Mouse (Mus musculus) limb, embryonic 10.5 days (tissue): Measurements from ENCODE around the gene D130043K22Rik. TPM values are rescaled to one million over a fixed set of nuclear protein-coding genes. Genes with fewer than 3 reads are reported as not detected.
"Not testable (repeated sequence)": the region's sequence is repeated elsewhere in the genome, so short reads cannot be mapped to it uniquely, and the experiment has no call there.

Experiments
- DNase-seq: peaks from one replicate; pipeline ENCODE4 v3.0.0-alpha.2; 2017; ENCODE audit warnings: low spot score
- H3K27ac ChIP-seq: fragments of 300-500 bp; sonication (generic); 2 replicates; pipeline ENCODE4 v1.5.1; 2016; ENCODE audit warnings: mild to moderate bottlenecking
- H3K27me3 ChIP-seq: fragments of 300-500 bp; sonication (generic); 2 replicates; pipeline ENCODE4 v1.6.1; 2016; ENCODE audit warnings: low read depth, mild to moderate bottlenecking; ENCODE audit not compliant: poor library complexity, severe bottlenecking
- H3K36me3 ChIP-seq: fragments of 300-500 bp; sonication (generic); 2 replicates; pipeline ENCODE4 v1.6.1; 2016; ENCODE audit warnings: mild to moderate bottlenecking, moderate library complexity
- H3K4me1 ChIP-seq: fragments of 300-500 bp; sonication (generic); 2 replicates; pipeline ENCODE4 v1.6.1; 2016
- H3K4me3 ChIP-seq: fragments of 300-500 bp; sonication (generic); 2 replicates; pipeline ENCODE4 v1.5.1; 2016; ENCODE audit warnings: mild to moderate bottlenecking, moderate library complexity
- H3K9me3 ChIP-seq: fragments of 300-500 bp; sonication (generic); replicated peaks from 2 replicates; pipeline ENCODE4 v1.6.1; 2016; ENCODE audit warnings: mild to moderate bottlenecking
- WGBS: fragments of 180-500 bp; shearing (Covaris S2); methylation state at CpG from one replicate; pipeline ENCODE4 v1.1.7; 2016; 5-methylcytosine and 5-hydroxymethylcytosine counted together
- polyA plus RNA-seq: library from polyadenylated mRNA; unstranded; fragments of >200 nt; fragmentation: Nextera tagmentation; extraction: Ambion mirVana; gene quantifications from 2 replicates; pipeline ENCODE4 v1.2.1, GENCODE M21; 2016

D130043K22Rik gene
- polyA plus RNA-seq, 1 experiment from 2014 or later, result 0.09 TPM

- DNase-seq, result peak; percentile 34
- Histone ChIP-seq H3K27ac (no peak overlapping the region), H3K4me1 (no peaks in the 10 kb centered on the region), H3K9me3 (no peaks in the 10 kb centered on the region), H3K27me3 (no peaks in the 10 kb centered on the region), H3K4me3 (no peak overlapping the region), H3K36me3 (peaks cover 62% of the 10 kb centered on the region)
- WGBS, result 56% methylated on average over 4 of the region's 4 CpGs
Observed at GRCm38 (mm10) chr13:24816125-24817092, 28.5 kb upstream of the D130043K22Rik start.

- Histone ChIP-seq H3K27me3 (no peaks in the 10 kb centered on the region), H3K4me3 (no peak overlapping the region), H3K27ac (no peak overlapping the region), H3K4me1 (no peaks in the 10 kb centered on the region), H3K36me3 (peaks cover 27% of the 10 kb centered on the region), H3K9me3 (no peaks in the 10 kb centered on the region)
- no peak for DNase-seq
- WGBS, result 90% methylated on average over 1 of the region's 1 CpGs
Observed at GRCm38 (mm10) chr13:24819931-24820330, 25.0 kb upstream of the D130043K22Rik start.

GRCm38 (mm10) chr13:24822663-24823343, 22.1 kb upstream of the D130043K22Rik start:
- no peak overlapping the region for H3K4me3 ChIP-seq
- H3K27me3 ChIP-seq, result no peaks in the 10 kb centered on the region
- peaks cover 11% of the 10 kb centered on the region for H3K36me3 ChIP-seq
- 89% methylated on average over 16 of the region's 16 CpGs for WGBS
- DNase-seq, result no peak
- no peaks in the 10 kb centered on the region for H3K9me3 ChIP-seq
- H3K27ac ChIP-seq, result no peak overlapping the region
- no peaks in the 10 kb centered on the region for H3K4me1 ChIP-seq

GRCm38 (mm10) chr13:24824647-24825046, 20.3 kb upstream of the D130043K22Rik start:
- 88% methylated on average over 4 of the region's 4 CpGs for WGBS
- H3K9me3 ChIP-seq, result no peaks in the 10 kb centered on the region

DNA sequence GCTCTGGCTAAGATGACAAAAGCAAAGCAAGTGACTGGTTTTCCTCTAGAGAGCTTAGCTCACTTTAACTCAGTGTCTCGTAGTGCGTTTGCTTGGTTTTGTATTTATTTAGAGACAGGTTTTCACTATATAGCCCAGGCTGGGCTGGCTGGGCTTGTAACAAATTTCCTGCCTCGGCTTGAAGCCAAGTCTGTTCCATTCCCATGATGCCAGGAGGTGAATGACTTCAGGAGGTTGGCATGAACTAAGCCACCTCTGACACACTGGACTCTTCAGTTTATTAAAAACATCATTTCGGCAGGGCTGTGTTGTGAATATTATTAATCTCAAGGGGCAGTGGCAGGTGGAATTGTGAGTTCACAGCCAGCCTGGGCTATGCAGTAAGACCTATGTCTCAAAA, 19.3 kb upstream of the D130043K22Rik start:
- H3K27ac ChIP-seq, result no peak overlapping the region
- H3K4me3 ChIP-seq, result no peak overlapping the region
- H3K9me3 ChIP-seq, result no peaks in the 10 kb centered on the region
- peaks cover 2% of the 10 kb centered on the region; the same call in 1 of the 2 replicates for H3K4me1 ChIP-seq
- no peaks in the 10 kb centered on the region for H3K27me3 ChIP-seq
- no peaks in the 10 kb centered on the region; the same call in 1 of the 2 replicates for H3K36me3 ChIP-seq
- 92% methylated on average over 4 of the region's 4 CpGs for WGBS
- DNase-seq, result no peak

More at GRCm38 (mm10) chr13:24824647-24825046, 20.3 kb upstream of the D130043K22Rik start:
- Histone ChIP-seq H3K4me1 (no peaks in the 10 kb centered on the region), H3K4me3 (no peak overlapping the region), H3K27ac (no peak overlapping the region), H3K27me3 (no peaks in the 10 kb centered on the region), H3K36me3 (no peaks in the 10 kb centered on the region; the same call in 1 of the 2 replicates)
- DNase-seq, result no peak

DNA sequence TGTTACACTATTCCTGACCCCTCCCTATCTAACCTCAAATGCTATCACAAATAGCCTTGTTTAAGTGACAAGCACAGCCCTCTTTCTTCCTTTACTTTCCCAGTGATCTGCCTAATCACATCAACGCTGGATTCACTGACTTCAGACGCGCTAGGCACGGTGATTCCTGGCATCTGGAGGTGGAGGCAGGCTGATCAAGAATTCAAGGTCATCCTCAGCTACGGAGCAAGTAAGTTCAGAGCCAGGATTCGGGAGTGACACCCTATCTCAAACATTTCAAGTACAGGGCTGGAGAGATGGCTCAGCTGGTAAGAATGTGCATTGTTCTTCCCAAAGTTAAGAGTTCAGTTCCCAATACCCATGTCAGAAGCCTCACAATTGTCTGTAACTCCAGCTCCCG, 18.8 kb upstream of the D130043K22Rik start:
- H3K4me1 ChIP-seq, result peaks cover 3% of the 10 kb centered on the region; the same call in 1 of the 2 replicates
- no peak overlapping the region for H3K4me3 ChIP-seq
- H3K9me3 ChIP-seq, result no peaks in the 10 kb centered on the region
- no peaks in the 10 kb centered on the region for H3K27me3 ChIP-seq
- H3K27ac ChIP-seq, result no peak overlapping the region
- no peaks in the 10 kb centered on the region for H3K36me3 ChIP-seq
- WGBS, result 93% methylated on average over 7 of the region's 7 CpGs
- no peak for DNase-seq

DNA sequence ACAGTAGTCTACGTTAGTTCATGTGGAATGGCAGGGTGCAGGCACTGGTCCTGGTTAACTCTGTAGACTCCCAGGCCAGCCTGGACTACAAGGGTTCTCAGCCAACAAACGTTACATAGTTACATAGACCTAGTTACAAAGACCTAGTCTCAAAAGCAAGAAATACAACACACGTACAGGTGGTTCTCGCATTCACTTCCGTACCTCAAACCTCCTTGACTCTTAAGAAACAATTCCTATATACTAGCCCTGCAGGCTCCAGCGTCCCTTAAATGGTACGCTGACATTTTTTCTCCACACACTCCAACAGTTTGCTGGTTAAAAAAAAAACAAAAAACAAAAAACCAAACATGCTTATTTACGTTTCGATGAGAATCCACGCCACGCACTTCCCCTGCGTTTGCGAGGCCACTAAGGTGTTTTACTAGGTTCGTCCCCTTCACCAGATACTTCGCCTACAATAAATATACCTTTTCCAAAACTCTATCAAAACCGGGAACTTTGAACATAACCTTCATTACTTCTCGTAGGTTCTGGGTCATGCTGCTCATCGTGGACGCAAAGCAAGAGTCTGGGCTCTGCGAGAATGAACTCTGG, 14.1 kb upstream of the D130043K22Rik start:
- WGBS, result 5% methylated on average over 20 of the region's 20 CpGs
- H3K4me1 ChIP-seq, result peaks cover 20% of the 10 kb centered on the region
- no peak for DNase-seq
- peak overlapping the region; percentile 95 for H3K27ac ChIP-seq
- H3K36me3 ChIP-seq, result peaks cover 21% of the 10 kb centered on the region
- H3K27me3 ChIP-seq, result no peaks in the 10 kb centered on the region
- H3K4me3 ChIP-seq, result peak overlapping the region; percentile 97
- H3K9me3 ChIP-seq, result no peaks in the 10 kb centered on the region

GRCm38 (mm10) chr13:24831353-24832130, 13.4 kb upstream of the D130043K22Rik start, which contains the start of the genes Acot13 and Tdp2:
TSS of gene Acot13 (minus strand) at chr13:24831540.
TSS of gene Tdp2 (plus strand) at chr13:24831679.
- Histone ChIP-seq H3K27me3 (no peaks in the 10 kb centered on the region), H3K27ac (peak within 1 kb of the TSS; percentile 95), H3K9me3 (no peaks in the 10 kb centered on the region), H3K36me3 (peaks cover 28% of the 10 kb centered on the region), H3K4me3 (peak within 1 kb of the TSS; percentile 97), H3K4me1 (peaks cover 20% of the 10 kb centered on the region)
- WGBS, result under 1% methylated on average over 89 of the region's 90 CpGs
- DNase-seq, result peak; percentile 100

DNA sequence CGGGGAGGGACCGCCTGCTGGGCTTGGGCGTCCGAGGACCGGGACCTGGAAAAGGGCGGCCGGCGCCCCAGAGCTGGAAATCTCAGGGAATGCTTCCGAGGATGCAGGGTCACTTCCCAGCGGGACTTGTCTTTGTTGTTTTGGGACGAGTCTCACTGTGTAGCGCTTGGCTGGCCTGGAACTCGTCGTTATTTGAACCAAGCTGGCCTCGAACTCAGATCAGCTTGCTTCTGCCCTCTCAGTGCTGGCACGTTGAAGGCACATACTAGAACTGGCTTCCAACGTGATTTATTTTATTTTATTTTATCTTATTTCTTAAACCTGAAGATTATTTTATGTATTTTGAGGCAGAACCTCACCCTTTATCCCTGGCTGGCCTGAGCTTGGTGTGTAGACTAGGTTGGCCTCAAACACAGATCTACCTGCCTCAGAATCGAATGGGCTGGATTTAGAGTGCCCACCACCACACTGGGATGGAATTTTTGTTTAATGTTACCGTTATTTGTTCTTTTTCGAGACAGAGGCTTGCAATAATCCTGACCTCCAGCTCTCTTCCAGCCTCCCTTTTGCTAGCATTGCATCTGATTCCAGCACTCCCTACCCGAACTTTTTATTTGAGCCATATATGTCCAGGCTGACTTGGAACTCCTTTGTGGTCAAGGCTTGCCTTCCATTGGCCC, 12.7 kb upstream of the D130043K22Rik start:
- peak overlapping the region; percentile 97 for H3K4me3 ChIP-seq
- no peak for DNase-seq
- WGBS, result 6% methylated on average over 21 of the region's 21 CpGs
- peaks cover 36% of the 10 kb centered on the region for H3K36me3 ChIP-seq
- no peaks in the 10 kb centered on the region for H3K9me3 ChIP-seq
- H3K27ac ChIP-seq, result peak overlapping the region; percentile 95
- H3K27me3 ChIP-seq, result no peaks in the 10 kb centered on the region
- H3K4me1 ChIP-seq, result peaks cover 20% of the 10 kb centered on the region

DNA sequence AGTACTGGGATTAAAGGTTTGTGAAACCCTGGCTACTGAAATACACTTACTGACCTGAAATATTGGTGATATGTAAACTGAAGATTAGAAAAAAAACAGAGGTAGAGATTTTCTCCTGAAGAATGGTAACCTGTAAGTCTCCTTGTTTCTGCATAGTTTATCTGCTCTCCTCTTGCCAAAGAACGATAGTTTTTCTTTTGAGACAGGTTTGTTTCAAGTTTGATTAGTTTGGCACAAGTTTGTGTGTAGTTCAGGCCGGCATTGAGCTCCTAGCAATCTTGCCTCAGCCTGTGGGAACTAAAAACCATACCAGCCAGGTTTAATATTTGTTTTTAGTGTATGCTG, 12.2 kb upstream of the D130043K22Rik start:
- Histone ChIP-seq H3K9me3 (no peaks in the 10 kb centered on the region), H3K36me3 (peaks cover 40% of the 10 kb centered on the region), H3K27me3 (no peaks in the 10 kb centered on the region), H3K4me1 (peaks cover 20% of the 10 kb centered on the region), H3K27ac (peak overlapping the region; percentile 95), H3K4me3 (peak overlapping the region; percentile 97)
- DNase-seq, result no peak
- WGBS, result 77% methylated on average over 2 of the region's 2 CpGs

DNA sequence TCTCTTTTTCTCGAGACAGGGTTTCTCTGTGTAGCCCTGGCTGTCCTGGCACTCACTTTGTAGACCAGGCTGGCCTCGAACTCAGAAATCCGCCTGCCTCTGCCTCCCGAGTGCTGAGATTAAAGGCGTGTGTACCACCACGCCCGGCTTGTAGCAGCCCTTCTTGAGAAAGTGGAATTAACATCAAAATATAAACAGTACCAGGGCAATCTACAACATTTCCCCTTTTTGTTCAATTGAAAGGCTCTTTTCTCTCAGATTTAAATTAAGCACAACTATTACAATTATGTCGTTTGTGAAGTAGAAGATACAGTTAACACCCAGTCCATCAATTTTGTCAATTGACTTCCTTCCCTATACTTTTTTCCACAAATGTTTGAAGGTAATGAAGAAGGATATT, 7.2 kb upstream of the D130043K22Rik start:
- not testable (repeated sequence) for H3K27ac ChIP-seq, DNase-seq, H3K9me3 ChIP-seq, H3K4me3 ChIP-seq, H3K27me3 ChIP-seq
- H3K4me1 ChIP-seq, result peaks cover 13% of the 10 kb centered on the region
- peaks cover 86% of the 10 kb centered on the region for H3K36me3 ChIP-seq
- 95% methylated on average over 8 of the region's 8 CpGs for WGBS

- DNase-seq, result no peak
- Histone ChIP-seq H3K4me1 (peaks cover 9% of the 10 kb centered on the region), H3K9me3 (no peaks in the 10 kb centered on the region), H3K36me3 (peaks cover 79% of the 10 kb centered on the region), H3K27ac (no peak overlapping the region), H3K27me3 (no peaks in the 10 kb centered on the region), H3K4me3 (no peak overlapping the region)
- WGBS, result 84% methylated on average over 3 of the region's 3 CpGs
Observed at GRCm38 (mm10) chr13:24839831-24840230, 5.1 kb upstream of the D130043K22Rik start.
